Mouse (Mus musculus) frontal cortex, postnatal 10 days (tissue): Measurements from ENCODE around the gene 1190002N15Rik.

Experiments used
- DNase-seq, 2 experiments: peaks; one replicate each; pipeline ENCODE4 v3.0.0; 2022; ENCODE audit warnings: low spot score in 2 of 2, mixed read lengths in 1 of 2

The 1190002N15Rik gene

GRCm38 (mm10) chr9:94537970-94538822 lies at the start of gene 1190002N15Rik:
Gene 1190002N15Rik (minus strand): TSS chr9:94538081.
- peak; percentile 89 to 90 for DNase-seq

GRCm38 (mm10) chr9:94582309-94582708 lies 44.4 kb upstream of the 1190002N15Rik start:
- no peak for DNase-seq

- DNase-seq, result no peak
Observed at GRCm38 (mm10) chr9:94581661-94582060, 43.8 kb upstream of the 1190002N15Rik start.

- no peak for DNase-seq
Observed at GRCm38 (mm10) chr9:94580071-94580737, 42.3 kb upstream of the 1190002N15Rik start.

- DNase-seq, result no peak
Observed at GRCm38 (mm10) chr9:94571802-94572201, 33.9 kb upstream of the 1190002N15Rik start.

GRCm38 (mm10) chr9:94568386-94568785 lies 30.5 kb upstream of the 1190002N15Rik start:
- no peak for DNase-seq

GRCm38 (mm10) chr9:94567722-94568314 lies 29.9 kb upstream of the 1190002N15Rik start:
- DNase-seq, result no peak

GRCm38 (mm10) chr9:94556776-94557514 lies 19.1 kb upstream of the 1190002N15Rik start:
- DNase-seq, result no peak

GRCm38 (mm10) chr9:94556249-94556648 lies 18.4 kb upstream of the 1190002N15Rik start:
- DNase-seq, result no peak

- DNase-seq, result no peak
Observed at GRCm38 (mm10) chr9:94550493-94551095, 12.7 kb upstream of the 1190002N15Rik start.

GRCm38 (mm10) chr9:94543881-94544280 lies 6.0 kb upstream of the 1190002N15Rik start:
- no peak for DNase-seq

GRCm38 (mm10) chr9:94540343-94541095 lies 2.6 kb upstream of the 1190002N15Rik start:
- DNase-seq, result no peak

- DNase-seq, result no peak
Observed at GRCm38 (mm10) chr9:94539346-94539865, 1.5 kb upstream of the 1190002N15Rik start.

- DNase-seq, result no peak
Observed at GRCm38 (mm10) chr9:94538823-94539143, 902 bp upstream of the 1190002N15Rik start.

- DNase-seq, result peak; percentile 51 to 68
Observed at GRCm38 (mm10) chr9:94537051-94537917, 597 bp downstream of the 1190002N15Rik start.

- DNase-seq, result no peak
Observed at GRCm38 (mm10) chr9:94536261-94536905, 1.5 kb downstream of the 1190002N15Rik start.

- no peak for DNase-seq
Observed at GRCm38 (mm10) chr9:94534795-94535194, 3.1 kb downstream of the 1190002N15Rik start.

GRCm38 (mm10) chr9:94534226-94534625 lies 3.7 kb downstream of the 1190002N15Rik start:
- DNase-seq, result no peak

- no peak for DNase-seq
Observed at GRCm38 (mm10) chr9:94533641-94534040, 4.2 kb downstream of the 1190002N15Rik start.
